Comparison of ENCODE assay signal across 33 mouse cellular contexts in genomic region chr17:43000598-43000997, GRCm38 (mm10).
"Had no signal": no experiment of that assay in that cellular context is flagged by ENCODE, and none has a peak within 500 bp of the region (broad histone marks: within the 10 kb centered on the region; RNA-seq: fewer than 3 reads in every experiment).

No protein-coding gene starts in this region.

- H3K27ac ChIP-seq: heart, embryonic 13.5 days; heart, embryonic 15.5 days; hindbrain, embryonic 10.5 days; hindbrain, embryonic 12.5 days; hindbrain, embryonic 13.5 days; hindbrain, embryonic 14.5 days; hindbrain, embryonic 15.5 days; intestine, embryonic 15.5 days; kidney, embryonic 15.5 days; kidney, postnatal 0 days; layer of hippocampus, adult 2 months; left cerebral cortex, adult 2 months had no signal

- DNase-seq: heart, postnatal 10 days; heart, postnatal 14 days; heart, postnatal 36 days; kidney, adult 11 months; kidney, adult 18-20 months; kidney, adult 2 months; kidney, adult 8-10 months; kidney, adult 9 months; kidney, postnatal 10 days; kidney, postnatal 14 days; kidney, postnatal 25 days; kidney, postnatal 36 days; kidney, postnatal 4 days; layer of hippocampus, adult 9-11 months; layer of hippocampus, postnatal 36 days had no signal

- H3K27me3 ChIP-seq: heart, embryonic 12.5 days; heart, embryonic 13.5 days; heart, embryonic 15.5 days; hindbrain, embryonic 12.5 days; hindbrain, embryonic 13.5 days; hindbrain, embryonic 15.5 days; intestine, embryonic 15.5 days; kidney, embryonic 15.5 days had no signal

- H3K4me2 ChIP-seq: heart, embryonic 11.5 days; heart, embryonic 12.5 days; heart, embryonic 13.5 days; heart, embryonic 15.5 days; hindbrain, embryonic 12.5 days; hindbrain, embryonic 13.5 days; hindbrain, embryonic 14.5 days; hindbrain, embryonic 15.5 days; intestine, embryonic 15.5 days; kidney, embryonic 15.5 days had no signal

- ATAC-seq: hindbrain, embryonic 16.5 days; inflammation-experienced regulatory T-cells, adult 6 months; intestine, embryonic 15.5 days; intestine, embryonic 16.5 days; intestine, postnatal 0 days had no signal

- H3K4me1 ChIP-seq: heart, embryonic 12.5 days; heart, embryonic 13.5 days; heart, embryonic 15.5 days; hindbrain, embryonic 10.5 days; hindbrain, embryonic 12.5 days; hindbrain, embryonic 13.5 days; hindbrain, embryonic 15.5 days; intestine, embryonic 15.5 days; kidney, embryonic 15.5 days had no signal

- H3K9ac ChIP-seq: heart, embryonic 12.5 days; heart, embryonic 13.5 days; heart, embryonic 15.5 days; hindbrain, embryonic 12.5 days; hindbrain, embryonic 13.5 days; hindbrain, embryonic 14.5 days; hindbrain, embryonic 15.5 days; intestine, embryonic 15.5 days; kidney, embryonic 15.5 days had no signal

- H3K4me3 ChIP-seq: heart, embryonic 12.5 days; heart, embryonic 13.5 days; heart, embryonic 15.5 days; hindbrain, embryonic 10.5 days; hindbrain, embryonic 12.5 days; hindbrain, embryonic 13.5 days; hindbrain, embryonic 15.5 days; intestine, embryonic 15.5 days; kidney, embryonic 15.5 days; layer of hippocampus, adult 2 months; left cerebral cortex, adult 2 months had no signal

- H3K36me3 ChIP-seq: heart, embryonic 12.5 days; heart, embryonic 13.5 days; heart, embryonic 15.5 days; hindbrain, embryonic 10.5 days; hindbrain, embryonic 12.5 days; hindbrain, embryonic 13.5 days; hindbrain, embryonic 15.5 days; intestine, embryonic 15.5 days; kidney, embryonic 15.5 days had no signal

- H3K9me3 ChIP-seq: heart, embryonic 12.5 days; heart, embryonic 13.5 days; heart, embryonic 15.5 days; hindbrain, embryonic 10.5 days; hindbrain, embryonic 12.5 days; hindbrain, embryonic 13.5 days; hindbrain, embryonic 15.5 days; intestine, embryonic 15.5 days; kidney, embryonic 15.5 days had no signal
